Comparison of ENCODE assay signal across 7 mouse cellular contexts in genomic region chr8:76902205-76903078, GRCm38 (mm10). TPM values are rescaled to one million over a fixed set of nuclear protein-coding genes. Genes with fewer than 3 reads are reported as not detected.
A peak's percentile ranks its signal among the peaks of the same experiment; 100 is the strongest.
DNase-seq lines count a peak whose midpoint lies in the region; ATAC-seq and TF ChIP-seq lines count a peak whose summit lies in the region.

No protein-coding gene starts in this region.

- intact Hi-C loops in gastrocnemius, postnatal 36 days (cut with DNase I): no loop called here

- no peak for TF ChIP-seq EP300 in lung, postnatal 0 days (IDR thresholded peaks at IDR 0.05)

- no peak for TF ChIP-seq CTCF in lung, postnatal 0 days (IDR thresholded peaks at IDR 0.05)
- TF ChIP-seq CTCF in embryonic fibroblast, embryonic 13.5 days (IDR thresholded peaks at IDR 0.05; ENCODE audit: borderline replicate concordance, insufficient read depth, low read length): no peak

- H3K4me1 ChIP-seq in lung, postnatal 0 days (ENCODE audit: insufficient read depth, low read depth, low read length): 0 out of 2 replicates have a peak, but pooled peaks cover 8% of the 10 kb centered on the region
- no peaks in the 10 kb centered on the region for H3K4me1 ChIP-seq in embryonic fibroblast, embryonic 13.5 days (ENCODE audit: control insufficient read depth, insufficient read depth, low read length)
- H3K4me1 ChIP-seq in intestine, embryonic 14.5 days (replicated peaks; ENCODE audit: control insufficient read depth, insufficient read depth, low read length): peaks cover 9% of the 10 kb centered on the region
- H3K4me1 ChIP-seq in neural tube, embryonic 13.5 days (replicated peaks): peaks cover 32% of the 10 kb centered on the region

- peak; percentile 3 for ATAC-seq in lung, postnatal 0 days
- ATAC-seq in intestine, embryonic 14.5 days (replicated peaks; ENCODE audit: low FRiP score, low TSS enrichment, low read depth): peak; percentile 61; the same call in 1 of the 2 replicates
- peak; percentile 58 for ATAC-seq in neural tube, embryonic 13.5 days (ENCODE audit: low read depth)
- ATAC-seq in frontal cortex, adult (ENCODE audit: low TSS enrichment): no peak; the same call in 1 of the 2 replicates

- no peaks in the 10 kb centered on the region for H3K27me3 ChIP-seq in lung, postnatal 0 days (replicated peaks; ENCODE audit: insufficient read depth, low read length)
- H3K27me3 ChIP-seq in intestine, embryonic 14.5 days (replicated peaks; ENCODE audit: control insufficient read depth, insufficient read depth, low read length): peaks cover 65% of the 10 kb centered on the region
- H3K27me3 ChIP-seq in neural tube, embryonic 13.5 days: peaks cover 39% of the 10 kb centered on the region

- H3K27ac ChIP-seq in lung, postnatal 0 days (ENCODE audit: low read length): no peak overlapping the region
- no peak overlapping the region for H3K27ac ChIP-seq in embryonic fibroblast, embryonic 13.5 days (ENCODE audit: insufficient read depth, low read length)
- H3K27ac ChIP-seq in intestine, embryonic 14.5 days (ENCODE audit: low read depth): no peak overlapping the region
- H3K27ac ChIP-seq in neural tube, embryonic 13.5 days (replicated peaks): no peak overlapping the region

- no peaks in the 10 kb centered on the region for H3K36me3 ChIP-seq in lung, postnatal 0 days (ENCODE audit: insufficient read depth, low read length)
- no peaks in the 10 kb centered on the region for H3K36me3 ChIP-seq in intestine, embryonic 14.5 days (ENCODE audit: control insufficient read depth, insufficient read depth, low read length)
- H3K36me3 ChIP-seq in neural tube, embryonic 13.5 days: no peaks in the 10 kb centered on the region

- peak overlapping the region; percentile 100 for H3K4me2 ChIP-seq in lung, postnatal 0 days (replicated peaks; ENCODE audit: low read depth, low read length)
- peak overlapping the region; percentile 60 for H3K4me2 ChIP-seq in intestine, embryonic 14.5 days (ENCODE audit: low read length)
- peak overlapping the region; percentile 100 for H3K4me2 ChIP-seq in neural tube, embryonic 13.5 days

- no peak; the same call in 1 of the 2 replicates for TF ChIP-seq POLR2A in embryonic fibroblast, embryonic 13.5 days (IDR thresholded peaks at IDR 0.05; ENCODE audit: low read depth, low read length)

- WGBS in lung, postnatal 0 days: under 1% methylated on average over 32 of the region's 35 CpGs
- WGBS in intestine, embryonic 14.5 days: 1% methylated on average over 34 of the region's 35 CpGs
- 1% methylated on average over 34 of the region's 35 CpGs for WGBS in neural tube, embryonic 13.5 days

- H3K9ac ChIP-seq in lung, postnatal 0 days (replicated peaks; ENCODE audit: low read depth): no peak overlapping the region
- no peak overlapping the region; the same call in 1 of the 2 replicates for H3K9ac ChIP-seq in intestine, embryonic 14.5 days (ENCODE audit: low read length)
- peak overlapping the region; percentile 56 for H3K9ac ChIP-seq in neural tube, embryonic 13.5 days

- H3K4me3 ChIP-seq in lung, postnatal 0 days (ENCODE audit: low read depth, low read length): peak overlapping the region; percentile 78
- H3K4me3 ChIP-seq in embryonic fibroblast, embryonic 13.5 days (ENCODE audit: insufficient read depth, low read length): peak overlapping the region; percentile 65
- H3K4me3 ChIP-seq in intestine, embryonic 14.5 days (ENCODE audit: low read depth, low read length): peak overlapping the region; percentile 34
- peak overlapping the region; percentile 69 for H3K4me3 ChIP-seq in neural tube, embryonic 13.5 days

- DNase-seq in lung, postnatal 0 days (ENCODE audit: low spot score): peak; percentile 11
- no peak for DNase-seq in lung, adult 18-20 months
- DNase-seq in intestine, embryonic 14.5 days (ENCODE audit: low spot score): no peak
- DNase-seq in gastrocnemius, postnatal 36 days: no peak

- no peaks in the 10 kb centered on the region for H3K9me3 ChIP-seq in lung, postnatal 0 days (ENCODE audit: low read length)
- no peaks in the 10 kb centered on the region for H3K9me3 ChIP-seq in intestine, embryonic 14.5 days (ENCODE audit: control insufficient read depth, low read length)
- no peaks in the 10 kb centered on the region for H3K9me3 ChIP-seq in neural tube, embryonic 13.5 days

RNA-seq across cellular contexts. Expression of gene Nr3c2, which starts 3.2 kb away (rescaled TPM):
- 1.6 and 2.2 TPM in 2 replicates for polyA plus RNA-seq in lung, postnatal 0 days (2015; fragmentation: Nextera tagmentation; extraction: Ambion mirVana)
- polyA plus RNA-seq in embryonic fibroblast, embryonic 13.5 days (2011; ENCODE audit: insufficient read length, low read depth, missing spikeins): 1.1 and 1.9 TPM in 2 replicates
- 1.6 and 2.9 TPM in 2 replicates for polyA plus RNA-seq in intestine, embryonic 14.5 days (2014; fragmentation: Nextera tagmentation; extraction: Ambion mirVana)
- polyA plus RNA-seq in neural tube, embryonic 13.5 days (2015; fragmentation: Nextera tagmentation; extraction: Ambion mirVana): 2.4 and 4.9 TPM in 2 replicates
- total RNA-seq in gastrocnemius, postnatal 36 days (2021): 1 to 10 TPM; 6.1 to 7.6 TPM
